Mouse (Mus musculus): ENCODE results near the gene Gm29289.
"Not testable (repeated sequence)": the region's sequence is repeated elsewhere in the genome, so short reads cannot be mapped to it uniquely, and the experiment has no call there.

Gene Gm29289

GRCm38 (mm10) chrY:2932282-2932681 lies at the start of gene Gm29289:
Gene Gm29289, plus strand, starts transcription at chrY:2932582.
- DNase-seq: not testable (repeated sequence)

GRCm38 (mm10) chrY:2900689-2901088 lies 31.7 kb upstream of the Gm29289 start, which contains the start of gene Gm10352:
Gene Gm10352, plus strand, starts transcription at chrY:2900989.
- not testable (repeated sequence) for DNase-seq
